Mouse (Mus musculus) spleen, adult 12 weeks (tissue): Measurements from ENCODE around the gene Epb41l5.
A peak's percentile ranks its signal among the peaks of the same experiment; 100 is the strongest.

Experiments
- DNase-seq: peaks from one replicate; pipeline ENCODE4 v3.0.0; 2022; ENCODE audit warnings: low spot score

Epb41l5 gene

DNA sequence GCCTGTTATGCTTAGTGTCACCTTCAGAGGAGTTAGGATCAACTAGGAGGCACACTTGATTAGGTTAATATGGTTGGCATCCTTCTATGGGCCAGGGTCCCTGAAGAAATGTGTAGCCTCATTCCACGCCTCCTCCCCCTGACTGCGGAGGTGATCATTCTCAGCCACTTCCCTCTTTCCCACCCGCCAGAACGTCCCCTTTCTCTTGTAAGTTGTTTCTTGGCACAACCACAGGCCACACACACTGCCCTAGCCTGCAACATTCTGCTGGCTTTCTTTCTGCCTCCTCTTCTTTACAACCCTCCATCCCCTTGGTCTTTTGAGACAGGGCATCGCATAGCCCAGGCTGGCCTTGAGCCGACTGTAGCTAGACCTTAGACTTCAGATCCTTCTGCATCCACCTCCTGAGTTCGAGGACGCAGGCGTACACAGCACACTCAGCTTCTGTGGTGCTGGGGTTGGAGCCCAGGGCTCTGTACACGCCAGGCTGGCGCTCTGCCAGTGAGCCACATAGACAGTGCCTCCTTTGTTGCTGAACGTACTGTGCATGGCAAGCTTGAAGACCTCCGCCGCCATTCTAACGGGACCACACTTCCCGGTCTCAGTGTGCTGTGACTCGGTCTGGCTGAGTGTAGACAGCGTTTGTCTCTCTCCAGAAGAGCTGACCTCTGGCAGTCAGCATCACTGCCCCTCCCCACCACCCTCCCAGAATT, 115.6 kb downstream of the Epb41l5 start:
- no peak for DNase-seq

DNA sequence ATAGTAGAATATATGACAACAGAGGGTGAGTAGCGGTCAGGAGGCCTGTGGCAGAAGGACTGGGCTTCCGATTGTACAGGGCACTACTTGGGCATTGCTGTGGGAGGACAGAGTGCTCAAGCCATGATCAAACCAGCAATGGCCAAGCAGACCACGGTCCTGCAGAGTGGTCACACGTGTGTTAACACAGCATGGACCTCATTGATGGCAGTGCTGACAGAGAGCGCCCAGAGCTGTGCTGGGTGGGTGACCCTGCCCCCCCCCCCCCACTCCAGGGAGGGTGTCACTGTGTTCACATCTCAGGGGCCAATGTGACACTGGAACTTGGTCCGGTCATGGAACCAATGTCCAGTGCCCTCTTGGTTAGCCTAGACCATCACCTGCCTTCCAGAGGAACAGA, 116.6 kb downstream of the Epb41l5 start:
- DNase-seq, result no peak

DNA sequence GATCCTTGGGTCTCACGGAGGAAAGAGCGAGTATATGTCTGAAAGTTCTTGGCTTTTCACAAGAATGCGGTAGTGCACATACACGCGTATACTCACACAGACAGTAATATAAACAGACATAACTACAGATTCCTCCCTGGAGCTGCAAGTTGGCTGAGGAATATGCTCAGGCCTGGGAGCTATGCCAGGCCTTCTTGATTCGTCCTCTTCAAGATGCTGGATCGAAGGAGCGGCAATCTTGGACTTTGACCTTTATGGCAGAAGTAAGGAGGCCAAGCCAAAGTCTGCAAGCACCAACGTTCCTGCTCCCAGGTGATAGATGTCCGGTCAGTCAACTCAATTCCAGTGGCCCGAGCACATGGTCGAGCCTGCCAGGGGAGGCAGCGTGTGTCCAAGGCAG, 117.9 kb downstream of the Epb41l5 start:
- no peak for DNase-seq

DNA sequence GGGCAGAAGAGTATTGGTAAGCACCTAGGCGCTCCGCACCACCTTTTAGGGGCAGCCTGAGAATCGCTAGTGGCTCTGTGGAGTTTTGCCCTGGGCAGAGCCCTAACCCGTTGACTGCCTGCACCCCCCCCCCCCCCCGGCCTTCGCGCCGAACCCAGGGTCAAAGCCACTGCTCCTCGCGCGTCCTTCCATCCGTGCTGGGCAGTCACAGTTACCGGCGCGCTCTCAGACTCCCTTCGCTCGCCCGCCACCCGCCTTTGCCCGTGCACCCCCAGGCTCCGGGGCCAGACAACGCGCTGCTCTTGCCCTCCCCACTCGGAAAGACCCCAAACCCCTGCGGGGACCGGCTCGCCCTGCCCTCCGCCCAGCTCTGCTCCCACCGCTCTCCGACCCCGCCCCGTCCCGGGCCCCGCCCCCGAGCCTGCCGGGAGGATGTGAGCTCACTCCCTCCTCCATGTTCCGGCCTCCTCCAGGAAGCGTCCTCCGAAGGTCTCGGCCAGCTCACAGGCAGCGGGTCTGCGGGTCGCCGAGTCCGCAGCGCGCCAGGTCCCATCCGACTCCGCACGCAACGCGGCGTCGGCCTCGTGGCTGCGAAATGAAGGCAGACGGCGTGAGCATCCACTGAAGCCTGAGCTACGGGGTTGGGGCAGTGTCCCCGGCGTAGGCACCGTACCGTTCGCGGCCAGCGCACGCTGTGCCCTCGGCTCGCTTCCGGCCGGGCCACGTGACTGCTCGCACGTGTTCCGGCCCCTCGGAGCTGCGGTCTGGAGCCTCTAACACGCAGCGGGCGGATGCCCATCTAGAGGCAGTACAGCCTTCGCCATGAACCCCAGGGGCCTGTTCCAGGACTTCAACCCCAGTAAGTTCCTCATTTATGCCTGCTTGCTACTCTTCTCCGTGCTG, 122.9 kb downstream of the Epb41l5 start, which contains the start of gene Tmem185b:
Gene Tmem185b, plus strand, starts transcription at position 472 of the 903 bp plus-strand sequence.
- DNase-seq, result peak; percentile 70

DNA sequence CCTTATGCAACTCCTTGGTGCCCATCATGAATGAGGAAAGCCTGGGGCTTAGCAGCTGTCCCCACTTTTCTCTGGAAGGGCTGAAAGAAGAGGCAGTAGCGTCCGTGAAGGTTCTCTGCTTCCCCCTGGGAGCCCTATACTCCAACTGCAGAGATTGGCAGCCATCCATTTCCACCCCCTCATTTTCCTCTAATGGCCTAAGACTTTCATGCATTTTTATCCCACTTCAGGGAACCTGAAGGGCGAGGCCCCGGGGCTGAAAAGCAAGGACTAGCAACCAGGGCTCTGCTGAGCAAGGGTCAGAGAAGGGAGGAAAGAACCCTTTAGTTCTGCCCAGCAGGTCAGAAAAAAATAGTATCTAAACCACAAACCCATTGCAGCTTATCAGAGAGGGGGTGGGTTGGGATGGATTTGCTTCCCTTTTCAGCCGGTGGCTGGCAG, 123.8 kb downstream of the Epb41l5 start:
- DNase-seq, result no peak

DNA sequence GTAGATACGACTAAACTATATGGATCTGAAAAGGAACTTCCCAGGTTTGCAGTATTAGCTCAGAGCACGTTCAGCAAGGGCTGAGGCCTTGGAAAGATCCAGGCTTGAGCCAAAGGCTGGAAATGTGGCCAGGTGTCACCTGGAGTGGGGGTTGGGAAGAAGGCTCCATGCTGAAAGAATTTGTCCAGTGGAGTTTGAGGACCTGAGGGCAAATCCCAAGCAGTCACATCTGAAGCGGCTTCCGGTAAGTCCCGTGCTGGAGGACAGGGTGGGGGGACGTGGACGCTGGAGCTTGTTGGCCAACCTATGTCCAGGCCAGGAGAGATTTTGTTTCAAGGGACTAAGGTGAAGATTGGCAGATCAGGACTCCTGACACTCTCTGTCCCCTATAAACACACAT, 125.0 kb downstream of the Epb41l5 start:
- DNase-seq, result no peak

DNA sequence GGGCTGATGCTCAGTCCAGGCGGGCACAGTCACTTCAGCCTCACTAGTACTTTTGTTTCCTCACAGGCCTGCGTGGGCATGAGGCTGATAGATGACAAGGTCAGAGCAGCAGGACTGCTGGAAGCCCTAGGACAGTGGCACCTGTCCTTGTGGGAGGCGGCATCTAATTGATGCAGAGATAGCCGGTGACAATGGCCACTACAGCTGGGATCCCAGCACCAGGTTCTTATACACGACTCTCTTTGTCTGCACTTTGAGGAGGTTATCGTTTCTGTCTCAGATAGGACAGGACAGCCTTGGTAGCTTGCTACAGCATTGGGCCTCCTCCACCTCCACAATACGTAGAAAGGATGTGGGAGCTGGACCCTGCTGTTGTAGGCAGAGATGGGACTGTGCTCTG, 125.4 kb downstream of the Epb41l5 start:
- DNase-seq, result no peak

DNA sequence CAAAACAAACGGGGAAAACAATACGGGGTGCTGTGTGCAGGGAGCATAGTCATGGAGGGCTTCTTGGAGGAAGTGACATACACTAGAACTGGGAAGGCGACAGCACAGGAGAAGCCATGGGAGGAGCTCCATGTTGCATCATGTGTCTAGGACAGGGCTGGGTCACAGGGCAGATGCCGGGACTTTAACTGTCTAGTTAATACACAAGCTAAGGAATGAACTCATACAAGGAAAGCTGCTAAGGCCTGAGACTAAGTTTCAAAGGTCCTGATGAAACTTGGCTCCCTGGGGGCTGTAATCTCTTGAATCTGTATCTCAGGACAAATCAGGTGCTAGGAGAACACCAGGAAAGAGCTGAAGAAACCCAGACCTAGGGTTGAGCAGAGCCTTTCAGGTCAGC, 126.1 kb downstream of the Epb41l5 start:
- no peak for DNase-seq

DNA sequence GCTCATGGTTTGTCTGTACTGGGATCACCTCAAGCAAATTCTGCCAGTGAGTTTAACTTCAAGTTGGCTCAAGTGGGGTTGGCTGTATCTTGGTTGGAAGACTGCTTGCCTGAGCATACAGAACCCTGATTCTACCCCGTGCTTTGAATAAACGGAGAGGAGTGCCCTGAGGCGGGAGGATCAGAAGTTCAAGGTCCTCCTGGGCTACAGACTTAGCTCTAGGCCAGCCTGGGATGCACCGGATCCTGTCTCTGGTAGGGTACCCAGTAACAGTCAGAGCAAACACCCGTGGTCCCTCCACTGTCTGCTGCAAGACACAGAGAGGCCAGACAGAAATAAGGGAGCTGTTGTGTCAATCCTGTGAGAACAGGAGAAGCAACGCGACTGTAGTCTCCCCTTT, 127.1 kb downstream of the Epb41l5 start:
- no peak for DNase-seq

DNA sequence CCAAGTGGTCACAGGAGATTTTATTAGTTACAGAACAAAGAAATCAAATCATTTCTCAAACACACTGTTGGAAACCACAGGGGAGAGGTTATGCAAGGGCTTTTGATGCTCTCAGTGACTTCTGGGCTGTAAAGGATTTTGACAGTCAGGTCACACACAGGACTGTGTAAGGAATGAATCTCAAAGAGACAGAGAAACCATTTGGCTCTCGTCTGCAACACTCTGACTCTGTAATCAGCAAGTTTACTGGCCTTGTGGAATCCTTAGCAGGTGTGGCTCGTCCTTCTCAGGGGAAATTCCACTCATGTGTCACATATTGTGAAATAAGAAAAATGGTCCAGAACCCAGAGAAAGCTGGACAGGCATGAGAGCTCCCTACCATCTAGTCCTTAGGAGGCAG, 127.8 kb downstream of the Epb41l5 start:
- DNase-seq, result no peak

DNA sequence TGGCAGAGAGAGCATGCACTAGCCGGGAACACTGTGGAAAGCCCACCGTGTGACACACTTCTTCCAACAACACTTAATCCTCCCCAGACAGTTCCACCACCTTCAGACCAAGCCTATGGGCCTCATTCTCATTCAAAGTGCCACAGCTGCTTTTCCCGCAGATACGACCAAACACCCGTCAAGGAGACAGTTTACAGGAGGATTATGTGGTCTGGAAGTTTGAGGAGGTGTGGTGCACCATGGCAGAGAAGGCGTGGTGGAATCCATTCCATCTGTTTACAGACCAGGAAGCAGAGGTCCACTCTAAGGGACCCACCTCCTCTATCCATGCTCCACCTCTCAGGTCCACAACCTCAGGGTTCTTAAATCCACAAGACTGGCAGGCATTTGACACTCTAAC, 129.5 kb downstream of the Epb41l5 start:
- DNase-seq, result no peak

DNA sequence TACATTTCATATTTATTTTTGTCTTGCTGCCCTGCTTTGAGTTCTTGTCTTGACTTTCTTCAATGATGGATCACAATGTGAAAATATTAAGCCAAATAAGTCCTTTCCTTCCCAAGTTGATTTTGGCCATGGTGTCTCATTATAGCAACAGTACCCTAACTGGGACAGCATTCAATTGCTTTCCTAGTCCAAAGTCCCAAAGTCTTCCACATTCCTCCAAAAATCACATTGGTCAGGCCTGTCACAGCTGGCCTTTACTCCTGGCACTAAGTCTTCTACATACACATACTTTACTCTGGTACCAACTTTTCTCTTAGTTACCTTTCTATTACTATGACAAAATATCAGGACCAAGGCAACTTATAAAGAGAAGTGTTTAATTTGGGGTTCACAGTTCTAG, 130.0 kb downstream of the Epb41l5 start:
- DNase-seq, result no peak

DNA sequence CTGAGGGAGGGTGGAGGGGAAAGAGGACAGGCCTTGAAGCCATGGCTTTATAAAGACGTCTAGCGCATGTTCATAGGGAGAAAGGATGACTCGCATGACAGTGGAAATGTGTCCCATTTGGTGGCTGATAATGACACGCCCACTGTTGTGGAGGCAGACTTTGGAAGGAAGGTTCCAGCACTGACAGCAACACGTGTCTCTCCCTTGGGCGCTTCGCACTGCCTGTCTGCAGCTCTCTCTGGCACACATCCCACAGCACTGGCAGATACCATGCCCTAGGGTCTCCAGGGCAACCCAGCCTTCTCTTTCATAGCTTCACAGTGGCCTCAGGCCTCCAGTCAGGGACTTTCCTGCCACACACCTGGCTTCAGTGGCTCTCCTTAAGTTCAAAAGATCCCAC, 130.7 kb downstream of the Epb41l5 start:
- DNase-seq, result no peak

DNA sequence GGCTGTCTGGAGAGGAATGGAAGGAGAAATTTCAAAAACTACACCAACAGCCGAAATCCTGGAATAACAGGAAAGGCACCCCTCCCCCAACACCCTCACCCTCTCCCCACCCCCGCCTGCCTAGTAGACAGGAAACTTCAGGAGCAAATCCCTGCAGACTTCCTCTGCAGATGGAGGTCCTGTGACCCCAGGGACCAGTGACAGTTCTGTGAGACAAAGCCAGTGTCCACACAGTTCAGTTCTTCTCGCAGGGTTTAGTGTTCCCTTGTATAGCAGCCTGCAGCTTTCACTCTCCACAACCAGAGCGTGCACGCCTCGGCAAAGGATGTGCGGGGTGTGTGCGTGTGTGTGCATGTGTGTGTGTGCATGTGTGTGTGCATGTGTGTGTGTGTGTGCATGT, 137.9 kb downstream of the Epb41l5 start:
- DNase-seq, result no peak

DNA sequence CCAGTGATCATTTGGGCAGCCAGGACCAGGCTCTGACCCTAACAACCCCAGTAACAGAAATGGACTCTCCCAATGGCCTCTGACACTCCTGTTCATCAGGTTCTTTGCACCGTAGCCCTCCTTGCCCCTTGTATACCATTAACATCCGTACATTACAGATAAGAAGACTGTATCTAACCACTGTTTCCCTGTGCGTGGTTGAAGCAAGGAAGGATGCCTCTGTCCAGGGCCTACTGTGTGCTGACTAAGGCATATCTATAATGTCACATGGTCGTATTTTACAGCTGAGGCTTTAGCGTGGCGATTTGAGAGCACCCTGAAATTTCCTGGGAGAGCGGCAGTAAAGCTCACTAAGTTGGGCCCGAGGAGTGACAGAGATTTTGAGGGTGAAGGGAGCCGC, 138.4 kb downstream of the Epb41l5 start:
- DNase-seq, result no peak

DNA sequence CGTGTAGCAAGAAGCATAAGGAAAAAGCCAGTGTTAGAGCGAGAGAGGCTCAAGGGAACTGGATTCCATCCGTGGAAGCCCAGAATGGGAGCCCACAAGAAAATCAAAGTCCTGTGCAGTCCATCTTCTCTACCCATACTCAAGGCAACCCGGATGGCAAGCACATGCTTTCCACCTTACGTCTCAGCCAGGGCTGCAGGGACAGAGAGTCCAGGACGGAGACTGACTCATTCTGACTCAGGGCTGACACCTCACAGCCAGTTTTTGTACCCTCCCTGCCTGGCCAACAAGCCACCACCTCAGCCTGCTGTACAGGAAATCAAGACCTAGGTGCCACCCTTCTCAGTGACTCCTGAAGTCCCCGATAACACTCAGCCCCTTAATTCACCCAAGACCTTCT, 139.3 kb downstream of the Epb41l5 start:
- no peak for DNase-seq

DNA sequence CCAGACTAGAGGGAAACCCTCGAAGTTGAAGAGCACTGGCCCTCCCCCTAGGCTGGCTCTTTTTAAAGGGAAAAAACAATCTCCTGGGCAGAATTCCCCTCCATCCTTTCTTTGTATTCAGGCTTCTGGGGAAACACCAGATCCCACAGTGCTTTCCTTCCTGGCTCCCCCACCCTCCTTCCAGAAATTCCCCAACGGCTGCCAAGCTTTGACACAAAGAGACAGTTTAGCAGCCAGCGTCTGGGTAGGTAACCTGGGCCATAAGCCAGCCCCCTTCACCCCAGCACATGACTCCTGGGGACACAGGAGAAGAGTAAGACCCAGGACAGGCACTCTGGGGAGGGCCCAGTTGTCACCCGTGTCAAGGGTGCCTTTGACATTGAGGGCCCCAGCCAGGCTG, 140.3 kb downstream of the Epb41l5 start:
- no peak for DNase-seq

DNA sequence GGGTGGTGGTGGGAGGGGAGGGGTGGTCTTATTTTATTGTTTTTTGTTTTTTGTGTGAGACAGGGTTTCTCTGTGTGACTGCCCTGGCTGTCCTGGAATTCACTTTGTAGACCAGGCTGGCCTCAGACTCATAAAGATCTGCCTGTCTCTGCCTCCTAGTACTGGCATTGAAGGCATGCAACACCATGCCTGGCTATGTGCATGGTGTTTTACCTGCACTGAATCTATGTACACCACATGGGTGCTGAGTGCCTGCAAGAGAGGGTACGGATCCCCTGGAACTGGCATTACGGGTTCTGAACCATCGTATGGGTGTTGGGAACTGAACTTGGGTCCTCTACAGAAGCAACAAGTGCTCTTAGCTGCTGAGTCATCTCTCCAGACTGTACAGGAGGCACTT, 142.8 kb downstream of the Epb41l5 start:
- no peak for DNase-seq

DNA sequence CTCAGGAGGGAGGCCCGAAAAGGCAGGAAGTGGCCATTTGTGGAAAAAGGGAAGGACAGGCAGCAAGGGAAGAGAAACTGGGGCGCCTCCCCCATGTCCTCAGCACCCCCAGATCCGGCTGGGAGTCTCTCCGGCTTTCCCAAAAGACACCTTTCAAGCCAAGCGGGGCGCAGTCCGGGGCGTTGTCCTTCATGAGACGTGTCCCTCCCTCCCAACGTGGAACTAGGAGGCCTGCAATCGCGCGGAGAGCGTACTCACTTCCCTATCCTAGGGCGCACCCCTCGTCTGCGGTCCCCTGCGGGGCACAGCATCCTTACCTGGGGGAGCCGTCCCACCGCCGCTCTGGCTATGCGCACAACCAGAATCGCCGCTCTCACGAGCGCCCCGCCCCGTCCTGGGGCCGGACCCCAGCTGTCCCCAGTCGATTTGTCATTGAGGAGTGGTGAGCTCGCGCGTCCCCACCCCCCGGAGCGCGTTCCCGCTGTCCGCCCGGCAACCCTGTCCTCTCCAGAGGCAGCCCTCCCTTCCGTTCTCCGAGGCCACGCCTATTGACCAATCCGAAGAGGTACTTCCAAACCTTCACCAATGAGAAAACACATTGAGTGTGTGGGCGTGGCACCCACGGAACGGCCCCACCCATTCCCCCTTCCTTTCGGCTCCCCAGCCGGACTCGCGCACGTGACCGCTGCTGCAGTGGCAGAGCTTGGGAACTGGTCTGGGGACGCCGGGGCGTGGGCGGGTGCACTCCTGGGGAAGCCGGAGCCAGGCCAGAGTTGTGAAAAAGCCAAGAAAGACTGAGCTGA, 144.3 kb downstream of the Epb41l5 start, which contains the start of gene Ralb:
Gene Ralb, minus strand, starts transcription at position 535 of the 803 bp plus-strand sequence.
- DNase-seq, result peak; percentile 76

DNA sequence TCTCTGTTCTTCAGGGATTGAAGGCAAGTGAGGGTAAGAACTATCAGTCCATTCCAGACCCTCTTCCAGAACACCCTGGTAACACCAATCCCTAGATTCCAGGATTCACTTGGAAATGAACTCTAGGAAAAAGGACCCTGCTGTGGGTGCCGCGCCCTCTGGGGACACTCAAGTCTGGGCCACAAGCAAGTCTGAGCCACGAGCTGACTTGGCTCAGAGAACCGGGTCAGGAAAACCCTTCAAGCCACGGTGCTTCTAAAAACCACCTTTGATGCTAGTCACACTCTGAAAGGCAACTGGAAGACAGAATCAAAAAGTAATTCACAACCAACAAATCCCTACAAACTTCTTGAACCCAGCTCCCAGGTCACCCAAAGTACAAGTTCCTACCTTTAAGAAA, 145.0 kb downstream of the Epb41l5 start:
- DNase-seq, result no peak

DNA sequence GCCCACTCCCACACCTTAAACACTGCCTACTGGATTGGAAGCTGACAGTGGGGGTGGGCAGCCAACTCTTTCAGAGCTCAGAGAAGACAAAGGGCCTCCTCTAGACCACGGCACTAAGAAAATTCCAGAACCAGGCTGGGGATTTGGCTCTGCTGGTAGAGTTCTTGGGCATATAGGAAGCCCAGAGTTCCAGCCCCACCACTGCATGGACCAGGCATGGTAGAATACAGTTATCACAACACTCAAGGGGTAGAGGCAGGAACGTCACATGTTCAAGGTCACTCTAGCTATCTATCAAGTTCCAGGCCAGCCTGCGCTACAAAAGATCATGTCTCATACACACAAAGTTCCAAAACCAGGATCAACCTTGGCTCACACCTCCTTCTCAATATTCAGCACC, 145.6 kb downstream of the Epb41l5 start:
- no peak for DNase-seq

DNA sequence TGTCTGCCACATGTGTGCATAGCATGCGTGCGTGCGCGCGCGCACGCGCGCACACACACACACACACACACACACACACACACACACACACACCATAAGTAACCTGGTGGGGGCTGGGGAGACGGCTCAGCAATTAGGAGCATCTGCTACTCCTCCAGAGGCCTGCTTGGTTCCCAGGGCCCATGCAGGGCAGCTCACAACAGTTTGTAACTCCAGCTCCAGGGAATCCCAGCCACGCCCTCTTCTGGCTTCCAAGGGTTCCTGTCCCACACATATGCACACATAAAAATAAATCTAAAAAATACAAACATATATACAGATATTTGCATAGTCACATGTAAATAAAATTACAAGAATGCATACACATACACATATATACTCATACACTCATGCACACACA, 146.1 kb downstream of the Epb41l5 start:
- DNase-seq, result no peak
